Mouse (Mus musculus): ENCODE measurements at regions not wholly inside any gene's neighbourhood (a gene's known extent, or its start where the extent isn't known, plus 50 kb on each side); places are given as distances from the start of the nearest gene placed in this dataset.
"Not testable (repeated sequence)": the region's sequence is repeated elsewhere in the genome, so short reads cannot be mapped to it uniquely, and the experiment has no call there.

GRCm38 (mm10) chr10:70842176-70842838 lies 186.5 kb upstream of the Phyhipl start:
- H3K4me3 ChIP-seq: no peak overlapping the region
- H3K4me2 ChIP-seq (replicated peaks): no peak overlapping the region
- no peaks in the 10 kb centered on the region for H3K36me3 ChIP-seq
- H3K9me3 ChIP-seq: no peaks in the 10 kb centered on the region
- no peaks in the 10 kb centered on the region for H3K27me3 ChIP-seq
- ATAC-seq (ENCODE audit: insufficient number of reproducible peaks, insufficient read depth, low FRiP score, low TSS enrichment): no peak
- no peaks in the 10 kb centered on the region for H3K4me1 ChIP-seq
- no peak overlapping the region for H3K27ac ChIP-seq
- WGBS: 87% methylated on average over 4 of the region's 4 CpGs
- no peak overlapping the region for H3K9ac ChIP-seq

- H3K4me3 ChIP-seq; H3K9me3 ChIP-seq; H3K4me2 ChIP-seq (replicated peaks); H3K9ac ChIP-seq; H3K27ac ChIP-seq; H3K27me3 ChIP-seq; ATAC-seq (ENCODE audit: insufficient number of reproducible peaks, insufficient read depth, low FRiP score, low TSS enrichment); H3K36me3 ChIP-seq; H3K4me1 ChIP-seq: not testable (repeated sequence)
- WGBS: 90% methylated on average over 2 of the region's 2 CpGs
These were observed 185.4 kb upstream of the Phyhipl start for GRCm38 (mm10) chr10:70841179-70841578.

GRCm38 (mm10) chr10:70838147-70838546 lies 182.4 kb upstream of the Phyhipl start:
- Histone ChIP-seq H3K27ac (no peak overlapping the region), H3K4me2 (replicated peaks) (no peak overlapping the region), H3K4me3 (no peak overlapping the region), H3K9me3 (no peaks in the 10 kb centered on the region), H3K9ac (no peak overlapping the region), H3K27me3 (no peaks in the 10 kb centered on the region), H3K36me3 (no peaks in the 10 kb centered on the region), H3K4me1 (no peaks in the 10 kb centered on the region)
- 84% methylated on average over 4 of the region's 4 CpGs for WGBS
- no peak for ATAC-seq (ENCODE audit: insufficient number of reproducible peaks, insufficient read depth, low FRiP score, low TSS enrichment)

GRCm38 (mm10) chr10:70837326-70837725 lies 181.6 kb upstream of the Phyhipl start:
- no peak for ATAC-seq (ENCODE audit: insufficient number of reproducible peaks, insufficient read depth, low FRiP score, low TSS enrichment)
- no peak overlapping the region for H3K4me2 ChIP-seq (replicated peaks)

GRCm38 (mm10) chr10:70832616-70833015 lies 176.9 kb upstream of the Phyhipl start:
- no peak overlapping the region for H3K4me2 ChIP-seq (replicated peaks)
- H3K27ac ChIP-seq: no peak overlapping the region
- ATAC-seq (ENCODE audit: insufficient number of reproducible peaks, insufficient read depth, low FRiP score, low TSS enrichment): no peak
- H3K9me3 ChIP-seq: no peaks in the 10 kb centered on the region
- no peaks in the 10 kb centered on the region for H3K4me1 ChIP-seq
- H3K4me3 ChIP-seq: no peak overlapping the region
- 50% methylated on average over 4 of the region's 4 CpGs for WGBS
- no peaks in the 10 kb centered on the region for H3K27me3 ChIP-seq
- H3K36me3 ChIP-seq: no peaks in the 10 kb centered on the region
- no peak overlapping the region for H3K9ac ChIP-seq

More at GRCm38 (mm10) chr10:70837326-70837725, 181.6 kb upstream of the Phyhipl start:
- Histone ChIP-seq H3K27me3 (no peaks in the 10 kb centered on the region), H3K36me3 (no peaks in the 10 kb centered on the region), H3K4me1 (no peaks in the 10 kb centered on the region), H3K4me3 (no peak overlapping the region), H3K9ac (no peak overlapping the region), H3K9me3 (no peaks in the 10 kb centered on the region), H3K27ac (no peak overlapping the region)
- WGBS: 79% methylated on average over 6 of the region's 6 CpGs

- no peak for ATAC-seq (ENCODE audit: insufficient number of reproducible peaks, insufficient read depth, low FRiP score, low TSS enrichment)
- Histone ChIP-seq H3K9ac (no peak overlapping the region), H3K4me3 (no peak overlapping the region), H3K4me1 (no peaks in the 10 kb centered on the region), H3K9me3 (no peaks in the 10 kb centered on the region), H3K27ac (no peak overlapping the region), H3K27me3 (no peaks in the 10 kb centered on the region), H3K36me3 (no peaks in the 10 kb centered on the region), H3K4me2 (replicated peaks) (no peak overlapping the region)
- 40% methylated on average over 4 of the region's 4 CpGs for WGBS
These were observed 172.5 kb upstream of the Phyhipl start for GRCm38 (mm10) chr10:70828217-70828616.

GRCm38 (mm10) chr10:70827522-70827921 lies 171.8 kb upstream of the Phyhipl start:
- WGBS: 86% methylated on average over 2 of the region's 2 CpGs
- not testable (repeated sequence) for H3K4me1 ChIP-seq; H3K27ac ChIP-seq; ATAC-seq (ENCODE audit: insufficient number of reproducible peaks, insufficient read depth, low FRiP score, low TSS enrichment); H3K9ac ChIP-seq; H3K4me3 ChIP-seq; H3K27me3 ChIP-seq; H3K9me3 ChIP-seq; H3K4me2 ChIP-seq (replicated peaks); H3K36me3 ChIP-seq

- WGBS: 89% methylated on average over 7 of the region's 7 CpGs
- Histone ChIP-seq H3K9me3 (no peaks in the 10 kb centered on the region), H3K4me1 (no peaks in the 10 kb centered on the region), H3K27me3 (no peaks in the 10 kb centered on the region), H3K4me2 (replicated peaks) (no peak overlapping the region), H3K9ac (no peak overlapping the region), H3K4me3 (no peak overlapping the region), H3K36me3 (no peaks in the 10 kb centered on the region), H3K27ac (no peak overlapping the region)
- ATAC-seq (ENCODE audit: insufficient number of reproducible peaks, insufficient read depth, low FRiP score, low TSS enrichment): no peak
These were observed 170.9 kb upstream of the Phyhipl start for GRCm38 (mm10) chr10:70826706-70827105.

- ATAC-seq (ENCODE audit: insufficient number of reproducible peaks, insufficient read depth, low FRiP score, low TSS enrichment): no peak
- H3K9ac ChIP-seq: no peak overlapping the region
- no peaks in the 10 kb centered on the region for H3K36me3 ChIP-seq
- no peak overlapping the region for H3K4me3 ChIP-seq
- H3K4me2 ChIP-seq (replicated peaks): no peak overlapping the region
- no peaks in the 10 kb centered on the region for H3K27me3 ChIP-seq
- H3K27ac ChIP-seq: no peak overlapping the region
- no peaks in the 10 kb centered on the region for H3K4me1 ChIP-seq
- no peaks in the 10 kb centered on the region for H3K9me3 ChIP-seq
- 69% methylated on average over 4 of the region's 4 CpGs for WGBS
These were observed 169.7 kb upstream of the Phyhipl start for GRCm38 (mm10) chr10:70825451-70825850.

- Histone ChIP-seq H3K9me3 (no peaks in the 10 kb centered on the region), H3K4me1 (no peaks in the 10 kb centered on the region), H3K27me3 (no peaks in the 10 kb centered on the region), H3K4me3 (no peak overlapping the region), H3K4me2 (replicated peaks) (no peak overlapping the region), H3K9ac (no peak overlapping the region), H3K36me3 (no peaks in the 10 kb centered on the region), H3K27ac (no peak overlapping the region)
- 87% methylated on average over 5 of the region's 5 CpGs for WGBS
- no peak for ATAC-seq (ENCODE audit: insufficient number of reproducible peaks, insufficient read depth, low FRiP score, low TSS enrichment)
These were observed 168.7 kb upstream of the Phyhipl start for GRCm38 (mm10) chr10:70824461-70824860.

GRCm38 (mm10) chr10:70819951-70820350 lies 164.2 kb upstream of the Phyhipl start:
- Histone ChIP-seq H3K36me3 (no peaks in the 10 kb centered on the region), H3K9me3 (no peaks in the 10 kb centered on the region), H3K4me2 (replicated peaks) (no peak overlapping the region), H3K4me3 (no peak overlapping the region), H3K4me1 (no peaks in the 10 kb centered on the region), H3K27me3 (no peaks in the 10 kb centered on the region), H3K9ac (no peak overlapping the region), H3K27ac (no peak overlapping the region)
- 78% methylated on average over 2 of the region's 2 CpGs for WGBS
- ATAC-seq (ENCODE audit: insufficient number of reproducible peaks, insufficient read depth, low FRiP score, low TSS enrichment): no peak

- Histone ChIP-seq H3K4me2 (replicated peaks) (no peak overlapping the region), H3K27me3 (no peaks in the 10 kb centered on the region), H3K27ac (no peak overlapping the region), H3K9ac (no peak overlapping the region), H3K4me3 (no peak overlapping the region), H3K9me3 (0 out of 2 replicates have a peak, but pooled peaks cover 3% of the 10 kb centered on the region), H3K4me1 (no peaks in the 10 kb centered on the region), H3K36me3 (no peaks in the 10 kb centered on the region)
- no peak for ATAC-seq (ENCODE audit: insufficient number of reproducible peaks, insufficient read depth, low FRiP score, low TSS enrichment)
- WGBS: 61% methylated on average over 15 of the region's 15 CpGs
These were observed 158.8 kb upstream of the Phyhipl start for GRCm38 (mm10) chr10:70814354-70815131.

All from embryonic facial prominence, embryonic 12.5 days (tissue).